Mouse (Mus musculus): Measurements from ENCODE around the gene 2310009B15Rik. TPM values are rescaled to one million over a fixed set of nuclear protein-coding genes. Genes with fewer than 3 reads are reported as not detected.

Gene 2310009B15Rik
- polyA plus RNA-seq, 1 experiment from 2014 or later, result 30.7 TPM

DNA sequence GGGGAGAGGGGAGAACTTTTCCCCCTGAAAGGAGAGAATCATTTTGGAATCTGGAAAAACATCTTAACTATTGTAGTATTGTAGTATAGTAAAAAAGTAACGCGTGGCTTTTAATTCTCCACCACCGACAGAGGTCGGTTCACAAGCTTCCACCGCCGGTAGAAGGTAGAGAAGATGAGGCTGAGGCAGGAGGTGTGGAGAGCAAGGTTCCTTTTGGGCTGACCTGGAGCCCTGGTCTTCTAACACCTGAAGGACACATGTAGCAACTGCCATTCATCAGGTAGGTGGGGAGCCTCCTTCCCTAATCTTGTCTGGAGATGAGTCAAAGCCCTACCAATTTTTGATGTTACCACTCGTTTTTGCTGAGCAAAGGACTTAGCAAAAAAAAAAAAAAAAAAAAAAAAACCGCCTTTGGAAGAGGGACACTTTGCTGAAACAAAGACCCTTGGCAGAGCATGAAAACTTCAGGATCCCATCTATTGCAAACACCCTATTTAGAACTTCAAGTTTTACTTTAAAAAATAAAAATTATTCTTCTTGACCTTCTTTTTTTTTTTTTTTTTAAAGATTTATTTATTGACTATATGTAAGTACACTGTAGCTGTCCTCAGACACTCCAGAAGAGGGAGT is 7.0 kb downstream of the 2310009B15Rik start:
- Histone ChIP-seq H3K4me3 (no peak overlapping the region), H3K27me3 (peaks cover 57% of the 10 kb centered on the region), H3K27ac (replicated peaks) (no peak overlapping the region), H3K36me3 (no peaks in the 10 kb centered on the region; the same call in 1 of the 2 replicates), H3K9ac (no peak overlapping the region), H3K4me1 (replicated peaks) (peaks cover 18% of the 10 kb centered on the region), H3K4me2 (no peak overlapping the region), H3K9me3 (no peaks in the 10 kb centered on the region)
- ATAC-seq (ENCODE audit: low FRiP score, low read depth), result no peak
- WGBS, result 7% methylated on average over 8 of the region's 8 CpGs

DNA sequence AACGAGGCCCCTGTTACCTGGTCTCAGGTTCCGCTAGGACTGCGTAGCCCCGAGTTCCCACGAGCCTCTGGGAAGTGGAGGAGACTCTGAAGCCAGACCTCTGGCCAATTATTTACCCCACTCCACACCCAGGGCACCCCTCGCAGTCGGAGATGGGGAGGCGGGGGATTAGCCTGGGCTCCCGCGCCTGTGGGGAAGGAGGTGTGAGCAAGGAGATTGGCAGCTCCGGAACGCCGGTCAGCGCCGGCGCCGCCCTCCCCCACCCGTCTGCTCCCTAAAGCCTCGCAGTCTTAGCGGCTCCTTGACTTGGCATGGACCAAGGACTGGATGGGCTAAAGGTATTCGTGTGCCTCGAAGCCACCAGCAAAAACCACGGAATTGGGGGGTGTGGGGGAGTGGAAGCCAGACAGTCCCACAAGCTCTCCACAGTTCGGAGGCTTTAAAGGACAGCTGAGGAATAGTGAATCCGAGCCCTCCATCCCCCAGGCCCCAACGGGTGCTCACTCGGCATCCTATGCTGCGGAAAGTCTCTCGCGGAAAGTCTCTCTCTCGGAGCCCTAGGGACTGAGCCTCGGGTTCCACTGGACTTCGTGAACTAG is 8.0 kb downstream of the 2310009B15Rik start, which contains the start of gene Lhx9:
Lhx9 (minus strand) TSS at position 67 of the 599 bp plus-strand sequence.
- peak within 1 kb of the TSS; percentile 53 for H3K4me2 ChIP-seq
- no peak within 1 kb of the TSS for H3K9ac ChIP-seq
- peak within 1 kb of the TSS; percentile 30 for H3K4me3 ChIP-seq
- H3K4me1 ChIP-seq (replicated peaks), result peaks cover 22% of the 10 kb centered on the region
- under 1% methylated on average over 33 of the region's 33 CpGs for WGBS
- H3K27me3 ChIP-seq, result peaks cover 67% of the 10 kb centered on the region
- H3K36me3 ChIP-seq, result no peaks in the 10 kb centered on the region; the same call in 1 of the 2 replicates
- H3K27ac ChIP-seq (replicated peaks), result peak within 1 kb of the TSS; percentile 29
- H3K9me3 ChIP-seq, result no peaks in the 10 kb centered on the region
- ATAC-seq (ENCODE audit: low FRiP score, low read depth), result peak; percentile 64

DNA sequence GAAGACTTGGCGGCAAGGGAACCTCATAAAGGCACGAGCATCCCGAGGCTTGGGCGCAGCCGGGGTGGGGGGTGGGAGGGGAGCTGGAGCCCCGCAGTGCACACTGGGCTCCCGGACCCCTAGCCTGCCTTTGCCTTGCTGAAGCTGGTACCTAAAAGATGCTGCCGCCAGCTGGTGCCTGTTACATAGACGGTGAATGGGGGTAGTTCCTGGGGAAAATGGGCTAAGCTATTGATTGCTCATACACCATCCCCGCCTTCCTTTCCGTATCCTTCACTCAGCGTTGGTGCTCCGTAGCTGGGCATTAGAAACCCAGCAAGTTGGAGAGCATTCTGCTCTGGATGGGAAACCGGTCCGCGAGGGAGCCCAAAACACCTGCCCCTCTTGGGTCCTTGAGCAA is 8.6 kb downstream of the 2310009B15Rik start:
- H3K9ac ChIP-seq, result no peak overlapping the region
- ATAC-seq (ENCODE audit: low FRiP score, low read depth), result peak; percentile 24
- no peaks in the 10 kb centered on the region for H3K9me3 ChIP-seq
- H3K27ac ChIP-seq (replicated peaks), result peak overlapping the region; percentile 21
- under 1% methylated on average over 16 of the region's 16 CpGs for WGBS
- H3K36me3 ChIP-seq, result no peaks in the 10 kb centered on the region; the same call in 1 of the 2 replicates
- peak overlapping the region; percentile 53 for H3K4me2 ChIP-seq
- H3K27me3 ChIP-seq, result peaks cover 69% of the 10 kb centered on the region
- peak overlapping the region; percentile 30 for H3K4me3 ChIP-seq
- peaks cover 27% of the 10 kb centered on the region for H3K4me1 ChIP-seq (replicated peaks)

DNA sequence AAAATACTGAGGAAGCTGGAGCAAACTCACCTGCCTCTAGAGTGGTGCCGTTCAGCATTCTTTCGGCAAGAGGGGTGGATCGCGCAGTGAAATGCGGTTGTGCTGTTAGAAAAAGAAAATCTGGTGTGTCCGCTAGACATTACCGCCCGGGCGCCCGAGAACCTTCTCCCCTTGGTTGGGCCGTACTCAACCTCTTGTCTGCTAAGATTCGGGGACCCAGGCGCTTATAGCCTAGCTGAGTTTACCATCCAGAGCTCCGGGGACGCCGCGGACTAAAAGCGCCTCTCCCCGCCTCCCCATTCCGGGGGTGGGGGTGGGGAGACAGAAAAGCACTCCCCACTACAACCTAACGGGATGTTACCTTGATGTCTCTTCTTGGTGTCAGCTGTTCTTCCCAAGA is 9.5 kb downstream of the 2310009B15Rik start:
- Histone ChIP-seq H3K4me2 (peak overlapping the region; percentile 32), H3K4me1 (replicated peaks) (peaks cover 31% of the 10 kb centered on the region), H3K27me3 (peaks cover 69% of the 10 kb centered on the region), H3K4me3 (peak overlapping the region; percentile 27), H3K9ac (0 out of 2 replicates have a peak overlapping the region, but pooled peaks have one; percentile 25), H3K36me3 (no peaks in the 10 kb centered on the region; the same call in 1 of the 2 replicates), H3K9me3 (no peaks in the 10 kb centered on the region), H3K27ac (replicated peaks) (peak overlapping the region; percentile 29; the same call in 1 of the 2 replicates)
- ATAC-seq (ENCODE audit: low FRiP score, low read depth), result no peak
- under 1% methylated on average over 21 of the region's 21 CpGs for WGBS

DNA sequence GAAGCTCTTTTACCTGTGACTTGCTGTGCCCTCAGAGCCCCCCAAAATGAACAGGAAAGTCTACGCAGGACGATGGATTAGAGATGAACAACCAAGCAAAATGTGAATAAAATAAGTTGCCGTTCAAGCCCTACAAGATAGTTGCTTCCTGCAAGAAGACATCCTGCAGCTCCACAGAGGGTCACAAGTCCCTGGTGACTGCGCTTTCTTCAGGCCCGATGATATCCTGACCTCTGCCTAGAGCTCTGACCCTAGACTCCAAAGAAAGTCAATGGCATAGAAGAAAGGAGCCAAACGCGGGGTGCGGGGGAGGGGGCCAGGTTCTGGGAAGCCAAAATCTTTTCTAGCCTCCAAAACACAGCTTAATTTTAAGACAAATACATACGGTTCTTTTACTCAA is 10.1 kb downstream of the 2310009B15Rik start:
- Histone ChIP-seq H3K27me3 (peaks cover 68% of the 10 kb centered on the region), H3K36me3 (no peaks in the 10 kb centered on the region; the same call in 1 of the 2 replicates), H3K4me1 (replicated peaks) (peaks cover 37% of the 10 kb centered on the region), H3K4me2 (peak overlapping the region; percentile 2; the same call in 1 of the 2 replicates), H3K9ac (no peak overlapping the region), H3K4me3 (peak overlapping the region; percentile 20), H3K9me3 (no peaks in the 10 kb centered on the region), H3K27ac (replicated peaks) (no peak overlapping the region)
- ATAC-seq (ENCODE audit: low FRiP score, low read depth), result no peak
- WGBS, result 3% methylated on average over 9 of the region's 9 CpGs

DNA sequence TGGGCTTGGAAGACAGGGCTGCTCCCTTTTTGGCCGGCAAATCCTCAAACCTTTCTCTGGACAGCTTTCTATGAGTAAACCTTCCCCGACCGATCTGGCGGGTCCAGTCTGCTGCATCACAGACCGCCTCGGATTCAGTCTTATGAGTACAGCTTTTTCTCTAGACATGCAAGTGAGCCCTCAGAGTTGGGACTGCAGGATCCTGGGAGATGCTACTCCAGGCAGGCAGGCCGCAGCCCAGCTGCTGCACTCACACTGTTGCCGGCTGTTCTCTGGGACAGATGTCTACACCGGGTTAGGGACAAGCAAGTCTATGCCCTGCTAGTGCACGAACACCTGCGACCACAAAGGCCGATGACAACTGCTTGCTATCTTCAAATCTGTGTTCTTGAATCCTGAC is 10.5 kb downstream of the 2310009B15Rik start:
- H3K4me1 ChIP-seq (replicated peaks), result peaks cover 41% of the 10 kb centered on the region
- no peak overlapping the region for H3K9ac ChIP-seq
- no peak for ATAC-seq (ENCODE audit: low FRiP score, low read depth)
- no peaks in the 10 kb centered on the region for H3K9me3 ChIP-seq
- 5% methylated on average over 12 of the region's 12 CpGs for WGBS
- H3K27ac ChIP-seq (replicated peaks), result 0 out of 2 replicates have a peak overlapping the region, but pooled peaks have one; percentile 12
- peak overlapping the region; percentile 2; the same call in 1 of the 2 replicates for H3K4me2 ChIP-seq
- H3K36me3 ChIP-seq, result no peaks in the 10 kb centered on the region; the same call in 1 of the 2 replicates
- peak overlapping the region; percentile 20 for H3K4me3 ChIP-seq
- peaks cover 63% of the 10 kb centered on the region for H3K27me3 ChIP-seq

DNA sequence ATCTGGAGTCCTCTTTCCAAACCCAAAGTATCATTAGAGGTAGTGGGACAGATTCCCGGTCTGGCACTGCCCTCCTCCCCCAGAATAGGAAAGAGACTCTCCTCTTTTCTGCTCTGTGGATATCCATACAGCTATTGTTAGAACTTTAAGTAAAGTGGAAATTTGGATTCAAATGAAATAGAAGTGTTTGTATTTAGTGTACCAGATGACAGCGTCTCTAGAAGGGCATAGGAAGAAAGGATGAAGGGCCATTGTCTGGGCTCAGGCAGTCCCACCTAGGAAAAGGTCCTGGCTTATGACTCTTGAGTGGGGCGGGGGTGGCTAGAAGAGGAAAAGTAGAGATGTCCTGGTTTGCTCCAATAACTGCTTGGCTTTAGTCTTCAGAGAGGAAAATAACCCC is 11.2 kb downstream of the 2310009B15Rik start:
- Histone ChIP-seq H3K27ac (replicated peaks) (no peak overlapping the region), H3K36me3 (no peaks in the 10 kb centered on the region), H3K4me2 (0 out of 2 replicates have a peak overlapping the region, but pooled peaks have one; percentile 2), H3K27me3 (peaks cover 57% of the 10 kb centered on the region), H3K9me3 (no peaks in the 10 kb centered on the region), H3K4me1 (replicated peaks) (peaks cover 41% of the 10 kb centered on the region), H3K9ac (no peak overlapping the region), H3K4me3 (peak overlapping the region; percentile 20; the same call in 1 of the 2 replicates)
- ATAC-seq (ENCODE audit: low FRiP score, low read depth), result no peak
- 7% methylated on average over 3 of the region's 3 CpGs for whole genome bisulfite sequencing

DNA sequence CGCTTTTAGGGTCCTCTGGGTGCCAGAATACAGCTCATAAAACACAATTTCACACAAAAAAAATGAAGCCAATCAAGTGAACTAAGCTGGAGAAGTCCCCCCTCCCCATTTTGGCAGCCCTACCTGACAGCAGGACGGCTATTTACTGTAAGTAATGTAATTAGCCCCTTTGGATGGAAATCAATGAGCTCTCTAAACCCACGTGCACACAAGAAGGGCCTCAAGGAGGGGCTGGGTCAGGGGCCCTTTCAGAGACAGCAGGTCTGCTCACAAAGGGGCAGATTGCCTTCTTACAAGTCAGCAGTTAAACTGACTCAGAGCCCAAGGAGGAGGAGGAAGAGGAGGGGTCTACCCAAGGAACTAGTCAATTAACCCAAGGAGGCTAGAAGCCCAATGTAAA is 12.5 kb downstream of the 2310009B15Rik start:
- H3K4me2 ChIP-seq, result peak overlapping the region; percentile 54
- WGBS, result 2% methylated on average over 3 of the region's 3 CpGs
- no peak overlapping the region for H3K9ac ChIP-seq
- H3K36me3 ChIP-seq, result no peaks in the 10 kb centered on the region
- H3K27me3 ChIP-seq, result peaks cover 57% of the 10 kb centered on the region
- no peak overlapping the region for H3K27ac ChIP-seq (replicated peaks)
- ATAC-seq (ENCODE audit: low FRiP score, low read depth), result no peak
- H3K9me3 ChIP-seq, result no peaks in the 10 kb centered on the region
- peaks cover 41% of the 10 kb centered on the region for H3K4me1 ChIP-seq (replicated peaks)
- H3K4me3 ChIP-seq, result peak overlapping the region; percentile 29; the same call in 1 of the 2 replicates

DNA sequence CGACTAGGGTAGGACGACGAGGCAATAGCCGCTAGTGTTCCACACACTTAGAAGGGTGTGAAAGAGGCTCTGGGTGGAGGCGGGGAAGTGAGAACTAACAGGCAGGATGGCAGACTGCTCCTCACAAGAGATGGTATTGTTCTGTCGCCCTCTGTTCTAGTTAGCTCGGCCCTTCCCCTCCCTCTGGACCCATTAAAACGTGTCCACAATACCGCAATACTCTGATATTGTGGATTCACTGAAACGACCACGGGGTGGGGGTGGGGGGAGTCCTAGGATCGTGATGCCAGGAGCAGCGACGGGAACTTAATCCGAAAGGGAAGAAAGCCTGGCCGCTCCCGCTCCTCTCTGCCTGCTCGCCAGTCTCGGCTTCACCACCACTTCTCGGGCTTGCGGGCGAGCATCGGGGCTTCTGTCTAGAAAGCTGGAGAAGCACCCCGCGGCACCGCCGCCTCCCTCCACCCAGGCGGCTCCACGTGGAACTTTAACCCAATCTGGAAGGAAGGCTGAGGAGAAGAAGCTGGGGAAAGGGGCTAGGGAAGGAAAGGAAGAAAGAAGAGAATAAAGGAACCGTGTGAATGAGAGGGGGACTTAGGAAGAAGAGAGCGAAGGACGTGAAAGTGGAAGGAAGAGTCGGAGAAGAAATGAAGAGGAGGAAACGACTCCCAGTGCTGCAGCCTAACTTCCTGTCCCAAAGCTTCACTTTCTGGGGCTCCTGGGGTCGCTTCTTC is 13.1 kb downstream of the 2310009B15Rik start:
- no peak for ATAC-seq (ENCODE audit: low FRiP score, low read depth)
- Histone ChIP-seq H3K4me1 (replicated peaks) (peaks cover 36% of the 10 kb centered on the region), H3K27me3 (peaks cover 52% of the 10 kb centered on the region), H3K9ac (no peak overlapping the region), H3K4me2 (peak overlapping the region; percentile 54), H3K27ac (replicated peaks) (peak overlapping the region; percentile 46; the same call in 1 of the 2 replicates), H3K36me3 (no peaks in the 10 kb centered on the region), H3K4me3 (peak overlapping the region; percentile 29), H3K9me3 (no peaks in the 10 kb centered on the region)
- WGBS, result under 1% methylated on average over 35 of the region's 35 CpGs

DNA sequence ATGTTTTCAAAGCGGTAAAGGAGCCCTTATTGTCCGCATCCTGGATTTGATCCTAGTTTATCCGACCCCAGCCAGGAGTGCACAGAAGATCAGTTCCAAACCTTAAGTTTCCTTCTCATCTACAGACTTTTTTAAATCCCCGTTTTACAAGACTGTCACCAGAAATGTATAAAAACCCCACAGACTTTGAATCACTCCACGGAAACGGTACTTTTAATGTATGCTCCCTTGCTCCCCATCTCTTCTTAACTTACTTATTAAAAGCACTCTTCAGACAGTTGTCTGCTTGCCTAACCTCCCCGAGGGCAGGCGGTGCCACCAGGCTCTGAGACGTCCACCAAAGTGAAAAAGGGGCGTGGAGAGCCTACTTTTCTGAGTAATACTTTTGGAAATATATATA is 13.9 kb downstream of the 2310009B15Rik start:
- ATAC-seq (ENCODE audit: low FRiP score, low read depth), result no peak
- WGBS, result 1% methylated on average over 10 of the region's 10 CpGs

DNA sequence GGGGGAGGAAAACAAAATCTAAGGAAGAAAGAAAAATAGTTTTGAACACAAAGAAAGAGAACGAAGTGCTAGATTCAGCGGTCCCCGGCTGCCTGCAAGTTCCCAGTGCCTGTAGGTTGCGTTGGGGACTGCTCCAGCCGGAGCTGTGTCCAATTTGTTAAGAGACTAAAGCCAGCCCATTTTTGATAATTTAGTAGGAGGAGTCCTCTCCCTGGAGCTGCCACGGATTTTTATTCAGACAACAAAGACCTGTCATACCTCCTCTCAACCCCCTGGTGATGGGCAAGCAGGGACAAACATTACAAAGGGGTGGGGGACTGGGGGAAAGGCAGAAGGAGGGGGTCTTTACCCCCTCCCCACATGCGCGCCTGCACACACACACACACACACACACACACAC is 14.3 kb downstream of the 2310009B15Rik start:
- no peaks in the 10 kb centered on the region for H3K9me3 ChIP-seq
- H3K27ac ChIP-seq (replicated peaks), result no peak overlapping the region
- ATAC-seq (ENCODE audit: low FRiP score, low read depth), result 0 out of 2 replicates have a peak, but pooled peaks have one; percentile 27
- peaks cover 31% of the 10 kb centered on the region for H3K4me1 ChIP-seq (replicated peaks)
- H3K36me3 ChIP-seq, result no peaks in the 10 kb centered on the region
- H3K4me2 ChIP-seq, result peak overlapping the region; percentile 52
- 0 out of 2 replicates have a peak overlapping the region, but pooled peaks have one; percentile 23 for H3K9ac ChIP-seq
- H3K4me3 ChIP-seq, result peak overlapping the region; percentile 33
- WGBS, result 1% methylated on average over 8 of the region's 8 CpGs
- H3K27me3 ChIP-seq, result peaks cover 56% of the 10 kb centered on the region

More for the DNA sequence above, 13.9 kb downstream of the 2310009B15Rik start:
- Histone ChIP-seq H3K9me3 (no peaks in the 10 kb centered on the region), H3K9ac (no peak overlapping the region), H3K4me1 (replicated peaks) (peaks cover 32% of the 10 kb centered on the region), H3K4me3 (peak overlapping the region; percentile 33), H3K4me2 (peak overlapping the region; percentile 54), H3K27ac (replicated peaks) (no peak overlapping the region), H3K36me3 (no peaks in the 10 kb centered on the region), H3K27me3 (peaks cover 52% of the 10 kb centered on the region)

Measured in hindbrain, embryonic 15.5 days (tissue).